Mouse (Mus musculus) urinary bladder, adult 18-20 months (tissue): ENCODE results near the gene Arl16.

Source experiments
- DNase-seq, 2 experiments: peaks; one replicate each; pipeline ENCODE4 v3.0.0; 2022; ENCODE audit warnings: low spot score in 2 of 2, mixed read lengths in 2 of 2

The Arl16 gene

DNA sequence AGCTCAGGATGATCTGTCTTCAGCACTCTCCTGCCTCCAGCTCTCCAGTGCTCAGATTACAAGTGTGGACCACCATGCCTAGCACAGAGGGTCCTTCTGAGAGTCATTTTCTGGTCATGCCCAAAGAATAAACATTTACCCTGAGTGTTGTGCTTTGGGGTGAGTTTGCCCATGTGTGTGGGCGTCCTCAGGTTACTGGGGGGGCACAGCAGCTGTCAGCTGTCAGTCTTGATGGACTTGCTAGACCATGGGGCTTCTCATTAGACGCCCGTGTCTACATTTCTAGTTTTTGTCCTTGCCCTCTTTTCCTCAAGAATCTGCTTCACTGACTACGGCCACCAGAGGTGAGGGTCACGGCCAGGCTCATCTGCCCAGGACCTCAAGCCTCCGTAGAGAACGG is 20.2 kb downstream of the Arl16 start:
- DNase-seq, result no peak

DNA sequence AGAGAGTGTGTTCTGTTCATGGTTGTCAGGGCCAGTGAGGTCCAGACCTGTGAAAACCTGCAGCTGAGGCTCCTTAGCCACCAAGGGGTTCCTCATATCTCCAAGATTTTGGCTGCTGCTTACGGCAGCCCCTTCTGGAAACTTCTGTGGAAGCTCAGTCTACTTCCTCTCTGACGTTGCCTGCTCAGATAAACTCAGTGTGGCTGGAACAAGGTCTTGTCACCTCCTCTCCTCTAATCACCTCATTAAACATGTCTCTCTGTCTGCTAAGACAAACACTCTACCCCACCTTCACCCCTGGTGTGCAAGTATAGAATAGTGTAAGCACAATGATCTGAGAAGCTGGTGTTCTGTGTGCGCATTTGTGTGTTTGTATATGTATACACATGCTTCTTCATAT is 21.9 kb downstream of the Arl16 start:
- DNase-seq, result no peak

DNA sequence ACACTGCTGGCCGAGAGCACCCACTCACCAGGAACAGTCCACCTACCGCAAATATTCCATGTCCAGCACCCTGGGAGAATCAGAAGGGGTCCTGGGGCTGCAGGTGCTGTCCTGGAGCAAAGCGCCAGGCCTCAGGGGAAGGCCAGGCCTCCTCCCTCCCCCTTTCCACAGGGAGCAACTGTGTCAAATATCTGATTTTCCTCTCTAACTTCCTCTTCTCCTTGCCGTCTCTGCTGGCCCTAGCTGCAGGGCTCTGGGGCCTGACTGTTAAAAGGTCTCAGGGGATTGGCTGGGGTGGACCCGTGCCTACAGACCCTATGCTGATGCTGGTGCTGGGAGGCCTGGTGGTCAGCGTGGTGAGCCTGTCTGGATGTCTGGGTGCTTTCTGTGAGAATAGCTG is 23.3 kb downstream of the Arl16 start:
- no peak for DNase-seq

DNA sequence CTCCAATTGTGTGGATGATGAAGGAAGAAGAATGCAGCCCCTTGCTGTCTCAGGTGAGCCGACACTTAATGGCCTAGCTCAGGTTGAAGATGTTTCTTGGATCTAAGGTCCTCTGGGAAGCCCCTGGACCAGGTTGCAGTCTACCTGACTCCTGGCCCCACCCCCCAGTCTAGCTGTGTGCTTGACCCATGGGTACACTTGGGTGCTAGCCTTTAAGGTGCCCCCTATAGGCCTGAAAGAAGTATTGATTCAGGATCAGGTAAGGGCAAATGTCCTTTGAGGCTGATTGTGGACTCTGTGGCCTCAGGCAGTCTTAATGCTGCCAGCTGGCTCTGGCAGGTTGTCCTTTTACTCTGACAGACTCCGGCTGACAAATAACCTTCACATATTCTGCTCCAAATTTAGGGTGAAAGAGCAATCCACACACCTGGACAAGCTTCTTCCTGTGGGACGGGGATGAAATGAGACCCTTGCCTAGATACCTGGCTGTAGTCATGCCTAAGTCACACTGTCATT is 24.6 kb downstream of the Arl16 start:
- DNase-seq, result no peak

DNA sequence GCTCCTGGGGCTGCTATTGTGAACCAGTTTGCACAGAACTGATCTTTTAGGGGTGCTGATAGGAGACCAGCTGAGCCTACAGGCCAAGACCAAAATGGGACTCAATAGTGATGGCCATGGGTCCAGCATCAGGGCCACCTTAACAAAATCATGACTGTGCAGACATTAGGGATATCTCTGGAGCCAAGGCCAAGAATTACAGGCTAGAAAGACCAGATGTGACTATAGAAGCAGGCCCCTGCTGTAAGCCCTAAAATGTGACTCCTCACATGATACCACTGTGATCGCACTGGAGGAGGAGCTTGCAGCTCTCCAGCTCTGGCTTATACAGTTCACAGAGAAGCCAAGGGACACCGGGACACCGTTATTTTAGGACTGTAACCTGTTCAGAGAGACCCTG is 25.1 kb downstream of the Arl16 start, which contains the start of gene Tspan10:
Gene Tspan10 (plus strand): TSS at position 301 of the 400 bp plus-strand sequence.
- DNase-seq, result no peak

DNA sequence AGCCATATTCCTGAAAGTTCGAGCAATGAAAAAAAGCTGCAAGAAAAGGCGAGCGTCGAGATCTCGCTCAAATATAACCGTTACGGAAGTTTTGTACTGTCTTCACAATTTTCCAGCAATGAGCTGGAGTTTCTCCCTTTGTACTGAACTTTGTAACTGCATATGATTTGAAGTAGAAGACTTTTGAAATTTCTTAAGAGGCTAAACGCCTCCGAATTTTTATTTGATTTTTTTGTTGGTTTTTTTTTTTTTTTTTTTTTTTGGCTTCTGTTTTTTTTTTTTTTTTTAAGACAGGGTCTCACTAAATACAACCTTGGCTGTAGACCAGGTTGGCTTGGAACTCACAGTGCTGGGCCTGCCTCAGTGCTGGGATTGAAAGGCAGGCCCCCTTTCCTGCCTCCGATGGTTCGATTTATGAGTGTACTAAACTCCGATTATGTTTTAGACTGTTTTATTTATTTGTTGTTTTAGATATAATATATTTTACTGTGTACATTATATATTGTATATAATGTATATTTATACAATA is 29.5 kb downstream of the Arl16 start:
- DNase-seq, result no peak

DNA sequence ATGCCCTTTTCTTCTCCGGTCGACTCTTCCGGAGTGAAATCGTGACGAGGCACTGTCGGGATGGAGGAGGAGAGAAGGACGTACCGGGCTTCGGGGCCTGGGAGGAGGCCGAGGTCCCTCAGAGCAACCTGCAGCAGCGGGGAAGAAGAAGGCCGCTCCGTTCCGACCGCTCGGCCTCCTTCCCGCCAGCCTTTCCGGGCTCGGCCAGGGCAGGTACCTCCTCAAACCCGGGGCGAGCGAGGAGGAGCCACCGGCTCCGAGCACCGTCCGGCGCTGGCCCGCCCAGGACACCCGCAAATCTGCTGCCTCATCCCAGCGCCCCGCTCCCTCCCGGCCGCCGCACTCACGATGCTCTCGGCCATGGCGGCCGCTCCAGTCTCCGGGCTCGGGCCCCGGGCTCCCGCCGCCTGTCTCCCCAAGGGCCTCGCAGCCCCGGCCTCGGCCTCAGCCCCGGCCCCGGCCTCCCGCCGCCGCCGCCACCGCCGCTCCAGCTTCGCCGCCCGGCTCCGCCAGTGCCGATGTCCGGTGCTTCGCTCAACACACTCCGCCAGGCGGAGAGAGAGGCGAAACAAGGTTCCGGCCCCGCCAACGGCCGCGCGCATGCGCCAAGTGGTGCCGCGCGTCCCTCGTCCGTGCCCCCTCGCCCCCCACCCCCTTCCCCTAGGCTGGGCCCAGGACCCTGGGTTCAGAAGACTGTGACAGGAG is 30.1 kb downstream of the Arl16 start, which contains the start of gene Nploc4:
Gene Nploc4 (minus strand): TSS at position 557 of the 705 bp plus-strand sequence.
- DNase-seq, result peak; percentile 76 to 94

DNA sequence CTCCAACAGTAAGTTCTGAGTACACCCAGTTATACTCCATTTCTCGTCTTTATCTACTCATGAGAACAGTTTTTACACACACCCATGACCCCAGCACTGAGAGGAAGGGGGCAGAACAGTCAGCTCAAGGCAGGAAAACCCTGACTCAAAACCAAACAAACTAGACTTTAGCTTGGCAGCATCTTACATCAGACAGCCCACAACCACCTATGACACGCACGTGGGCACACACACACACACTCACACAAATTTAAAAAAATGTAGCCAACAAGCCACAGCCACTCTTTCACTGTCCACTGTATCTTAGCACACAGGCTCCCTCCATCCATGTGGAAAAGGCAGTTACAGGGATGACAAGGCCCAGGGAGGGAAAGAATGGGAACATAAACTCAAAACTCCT is 40.7 kb downstream of the Arl16 start:
- no peak for DNase-seq

DNA sequence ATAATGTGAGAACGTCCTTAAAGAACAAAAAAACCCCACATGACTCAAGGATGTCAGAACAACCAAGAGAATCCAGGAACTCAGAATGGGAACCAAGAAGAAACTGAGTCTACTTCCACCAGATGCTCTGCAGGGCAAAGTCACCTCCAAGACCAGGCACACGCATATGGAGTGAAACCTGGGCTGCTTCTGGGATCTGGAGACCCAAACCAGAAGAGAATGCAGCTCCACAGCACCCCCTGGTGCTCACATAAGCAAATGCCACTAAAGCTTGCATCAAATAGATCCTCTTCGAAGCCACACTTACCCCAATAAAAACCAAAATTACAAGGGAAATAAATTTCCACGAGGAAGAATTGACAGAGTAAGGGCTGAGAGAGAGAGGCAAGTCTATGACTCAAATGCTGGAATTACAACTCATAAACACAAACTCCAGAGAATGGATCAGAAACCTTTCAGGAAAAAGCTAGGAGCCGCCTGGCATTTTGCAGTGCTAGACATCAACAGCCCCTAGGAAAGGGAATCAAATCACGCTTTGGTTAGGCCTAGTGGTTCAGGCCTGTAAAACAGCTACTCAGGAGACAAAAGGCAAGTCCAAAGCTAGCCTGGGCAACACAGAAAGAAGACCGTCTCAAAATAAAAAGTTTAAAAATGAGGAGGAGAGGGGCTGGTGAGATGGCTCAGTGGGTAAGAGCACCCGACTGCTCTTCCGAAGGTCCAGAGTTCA is 43.7 kb downstream of the Arl16 start:
- peak; percentile 33 to 42 for DNase-seq

DNA sequence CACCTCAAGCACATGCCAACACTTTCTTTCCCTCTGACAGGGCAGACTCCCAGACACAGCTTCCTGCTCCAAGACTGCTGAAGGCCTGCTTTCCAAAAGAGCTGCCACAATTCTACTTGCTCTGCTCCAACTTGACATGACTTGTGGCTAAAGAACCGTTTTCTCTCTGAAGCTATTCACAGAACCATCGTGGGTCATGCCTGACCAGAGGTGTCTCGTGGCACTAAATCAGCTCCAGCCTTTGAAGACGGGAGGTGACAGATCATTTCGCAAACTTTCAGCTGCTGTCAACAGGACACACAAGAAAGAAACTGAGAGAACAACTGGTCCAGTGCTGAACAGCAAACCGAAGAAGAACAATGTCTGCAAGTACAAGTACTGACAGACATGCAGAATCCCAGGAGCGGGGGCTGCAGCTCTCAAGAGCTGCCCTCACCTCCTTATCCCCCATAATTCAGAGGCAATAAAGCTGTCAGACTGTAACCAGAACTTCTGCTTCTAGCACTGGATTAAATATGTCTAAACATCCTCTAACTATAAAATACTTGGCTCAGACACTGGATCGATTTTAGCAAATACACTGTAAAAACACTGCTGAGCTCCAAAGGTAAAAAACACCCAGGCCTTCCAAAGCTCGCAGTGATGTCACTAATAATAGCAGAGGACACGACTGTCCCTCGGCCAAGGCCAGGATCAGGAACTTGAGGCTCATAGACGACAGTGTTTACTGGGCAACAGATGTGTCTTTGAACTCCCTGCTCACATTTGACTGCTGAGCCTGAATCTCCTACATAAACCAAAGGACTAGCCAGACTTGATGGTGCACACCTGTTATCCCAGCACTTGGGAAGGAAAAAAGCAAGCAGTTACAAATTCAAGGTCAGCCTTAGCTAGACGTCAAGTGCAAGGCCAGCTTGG is 44.5 kb downstream of the Arl16 start:
- DNase-seq, result no peak

DNA sequence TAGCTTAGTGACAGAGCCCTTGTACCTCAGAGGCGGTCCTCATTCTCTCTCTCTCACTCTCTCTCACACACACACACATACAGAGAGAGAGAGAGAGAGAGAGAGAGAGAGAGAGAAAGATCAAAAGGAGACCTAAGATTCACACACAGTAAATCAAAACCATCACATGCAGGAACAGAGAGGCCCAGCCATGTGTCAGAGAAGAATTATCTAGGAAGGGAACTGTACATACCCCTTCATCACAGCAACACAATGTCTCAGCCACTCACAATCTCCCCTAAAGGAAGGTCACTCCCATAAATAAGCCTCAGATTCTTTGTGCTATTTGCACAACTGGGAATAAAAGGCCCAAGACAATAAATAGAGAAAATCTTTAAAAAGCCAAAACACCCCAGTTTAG is 48.8 kb downstream of the Arl16 start:
- DNase-seq, result no peak

DNA sequence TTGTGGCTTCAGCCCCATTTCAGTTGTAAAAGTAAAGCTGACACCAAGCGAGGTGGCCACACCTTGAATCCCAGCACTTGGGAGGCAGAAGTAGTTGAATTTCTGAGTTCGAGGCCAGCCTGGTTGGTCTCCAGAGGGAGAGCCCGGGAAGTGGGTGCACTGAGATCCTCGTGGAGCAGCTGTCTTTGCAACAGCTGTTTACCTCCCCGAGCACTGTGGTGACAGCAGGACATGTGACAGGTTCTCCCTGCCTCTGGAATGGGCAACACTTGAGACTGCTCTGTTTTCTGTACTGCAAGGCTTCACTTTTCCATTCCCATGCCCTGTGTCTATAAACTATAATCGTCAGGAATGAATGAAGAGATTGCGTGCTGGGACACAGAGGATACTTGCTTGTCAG is 49.6 kb downstream of the Arl16 start:
- no peak for DNase-seq
